ENCODE assay signal across 23 mouse cellular contexts in genomic region chr14:100165075-100165474, GRCm38 (mm10).
"Had no signal": no experiment of that assay in that cellular context is flagged by ENCODE, and none has a peak within 500 bp of the region (broad histone marks: within the 10 kb centered on the region; RNA-seq: fewer than 3 reads in every experiment).

No protein-coding gene starts in this region.

- H3K9me3 ChIP-seq: heart, embryonic 13.5 days; heart, embryonic 15.5 days; hindbrain, embryonic 13.5 days; hindbrain, embryonic 15.5 days; limb, embryonic 13.5 days; limb, embryonic 15.5 days; liver, embryonic 12.5 days had no signal

- H3K27me3 ChIP-seq: heart, embryonic 13.5 days; heart, embryonic 15.5 days; hindbrain, embryonic 13.5 days; hindbrain, embryonic 15.5 days; limb, embryonic 13.5 days; limb, embryonic 15.5 days; liver, embryonic 12.5 days had no signal

- H3K27ac ChIP-seq: heart, adult 2 months; heart, embryonic 13.5 days; heart, embryonic 15.5 days; hindbrain, embryonic 13.5 days; hindbrain, embryonic 15.5 days; hindbrain, postnatal 0 days; limb, embryonic 13.5 days; limb, embryonic 15.5 days; liver, embryonic 12.5 days; liver, embryonic 14.5 days had no signal

- H3K4me1 ChIP-seq: limb, embryonic 15.5 days; liver, embryonic 12.5 days had no signal

- H3K4me3 ChIP-seq: heart, adult 2 months; heart, embryonic 13.5 days; heart, embryonic 15.5 days; hindbrain, embryonic 13.5 days; hindbrain, embryonic 15.5 days; limb, embryonic 13.5 days; limb, embryonic 15.5 days; liver, embryonic 12.5 days had no signal

- H3K36me3 ChIP-seq: heart, embryonic 13.5 days; heart, embryonic 15.5 days; hindbrain, embryonic 13.5 days; hindbrain, embryonic 15.5 days; limb, embryonic 13.5 days; limb, embryonic 15.5 days; liver, embryonic 12.5 days had no signal

- ATAC-seq: hindbrain, postnatal 0 days; liver, embryonic 12.5 days had no signal

- H3K9ac ChIP-seq: heart, embryonic 13.5 days; heart, embryonic 15.5 days; hindbrain, embryonic 13.5 days; hindbrain, embryonic 15.5 days; limb, embryonic 13.5 days; limb, embryonic 15.5 days; liver, embryonic 12.5 days; liver, embryonic 14.5 days had no signal

- DNase-seq: gastrocnemius, postnatal 14 days; gastrocnemius, postnatal 36 days; heart, adult 11 months; heart, adult 2 months; heart, postnatal 14 days; heart, postnatal 36 days; kidney, adult 11 months; kidney, adult 8-10 months; kidney, postnatal 10 days; kidney, postnatal 36 days; layer of hippocampus, adult 9-11 months; layer of hippocampus, postnatal 36 days; left cerebral cortex, postnatal 4 days had no signal

- H3K4me2 ChIP-seq: heart, embryonic 11.5 days; heart, embryonic 13.5 days; heart, embryonic 15.5 days; hindbrain, embryonic 13.5 days; hindbrain, embryonic 15.5 days; limb, embryonic 13.5 days; limb, embryonic 15.5 days; liver, embryonic 12.5 days had no signal
